Mouse (Mus musculus): ENCODE results near the gene Etv6. TPM values are rescaled to one million over a fixed set of nuclear protein-coding genes. Genes with fewer than 3 reads are reported as not detected.

The Etv6 gene
- total and polyA plus RNA-seq, 2 experiments = 4.1 to 8.6 TPM

- no peaks in the 10 kb centered on the region for H3K27me3 ChIP-seq (ENCODE audit: control insufficient read depth, insufficient read depth, low read length)
- no peaks in the 10 kb centered on the region; the same call in 1 of the 2 replicates for H3K4me1 ChIP-seq (ENCODE audit: control insufficient read depth, insufficient read depth, low read length)
- DNase-seq (ENCODE audit: extremely low read depth, low read depth, low spot score) = no peak
- TF ChIP-seq CTCF (IDR thresholded peaks at IDR 0.05; ENCODE audit: low read depth, low read length) (no peak), POLR2A (IDR thresholded peaks at IDR 0.05; ENCODE audit: extremely low read depth, insufficient read depth, low read length) (no peak)
- H3K36me3 ChIP-seq (ENCODE audit: control insufficient read depth, insufficient read depth, low read length) = no peaks in the 10 kb centered on the region
- no peak overlapping the region for H3K4me3 ChIP-seq (ENCODE audit: insufficient read depth, low read depth, low read length)
- H3K27ac ChIP-seq (replicated peaks; ENCODE audit: insufficient read depth, low read depth, low read length) = no peak overlapping the region
- H3K79me2 ChIP-seq (ENCODE audit: control insufficient read depth, insufficient read depth, low read length) = no peaks in the 10 kb centered on the region
- WGBS = 91% methylated on average over 2 of the region's 2 CpGs
- H3K9ac ChIP-seq (ENCODE audit: low read depth, low read length) = no peak overlapping the region
Observed at GRCm38 (mm10) chr6:134276954-134277353, 241.5 kb downstream of the Etv6 start.

- Histone ChIP-seq H3K4me1 (ENCODE audit: control insufficient read depth, insufficient read depth, low read length) (no peaks in the 10 kb centered on the region; the same call in 1 of the 2 replicates), H3K4me3 (ENCODE audit: insufficient read depth, low read depth, low read length) (no peak overlapping the region), H3K36me3 (ENCODE audit: control insufficient read depth, insufficient read depth, low read length) (no peaks in the 10 kb centered on the region), H3K79me2 (ENCODE audit: control insufficient read depth, insufficient read depth, low read length) (no peaks in the 10 kb centered on the region), H3K9ac (ENCODE audit: low read depth, low read length) (no peak overlapping the region), H3K27ac (replicated peaks; ENCODE audit: insufficient read depth, low read depth, low read length) (no peak overlapping the region), H3K27me3 (ENCODE audit: control insufficient read depth, insufficient read depth, low read length) (no peaks in the 10 kb centered on the region)
- 79% methylated on average over 3 of the region's 3 CpGs for WGBS
- TF ChIP-seq CTCF (IDR thresholded peaks at IDR 0.05; ENCODE audit: low read depth, low read length) (no peak), POLR2A (IDR thresholded peaks at IDR 0.05; ENCODE audit: extremely low read depth, insufficient read depth, low read length) (no peak)
- no peak for DNase-seq (ENCODE audit: extremely low read depth, low read depth, low spot score)
Observed at GRCm38 (mm10) chr6:134282095-134282494, 246.6 kb downstream of the Etv6 start.

- TF ChIP-seq CTCF (IDR thresholded peaks at IDR 0.05; ENCODE audit: low read depth, low read length) (no peak), POLR2A (IDR thresholded peaks at IDR 0.05; ENCODE audit: extremely low read depth, insufficient read depth, low read length) (no peak)
- Histone ChIP-seq H3K27me3 (ENCODE audit: control insufficient read depth, insufficient read depth, low read length) (no peaks in the 10 kb centered on the region), H3K36me3 (ENCODE audit: control insufficient read depth, insufficient read depth, low read length) (no peaks in the 10 kb centered on the region), H3K4me1 (ENCODE audit: control insufficient read depth, insufficient read depth, low read length) (no peaks in the 10 kb centered on the region), H3K79me2 (ENCODE audit: control insufficient read depth, insufficient read depth, low read length) (no peaks in the 10 kb centered on the region), H3K9ac (ENCODE audit: low read depth, low read length) (no peak overlapping the region), H3K4me3 (ENCODE audit: insufficient read depth, low read depth, low read length) (no peak overlapping the region), H3K27ac (replicated peaks; ENCODE audit: insufficient read depth, low read depth, low read length) (no peak overlapping the region)
- 87% methylated on average over 3 of the region's 3 CpGs for WGBS
- no peak for DNase-seq (ENCODE audit: extremely low read depth, low read depth, low spot score)
Observed at GRCm38 (mm10) chr6:134291823-134292222, 256.3 kb downstream of the Etv6 start.

- TF ChIP-seq POLR2A (IDR thresholded peaks at IDR 0.05; ENCODE audit: extremely low read depth, insufficient read depth, low read length) (no peak), CTCF (IDR thresholded peaks at IDR 0.05; ENCODE audit: low read depth, low read length) (no peak)
- no peak overlapping the region for H3K9ac ChIP-seq (ENCODE audit: low read depth, low read length)
- DNase-seq (ENCODE audit: extremely low read depth, low read depth, low spot score) = no peak
- WGBS = 64% methylated on average over 5 of the region's 5 CpGs
- no peaks in the 10 kb centered on the region for H3K27me3 ChIP-seq (ENCODE audit: control insufficient read depth, insufficient read depth, low read length)
- H3K79me2 ChIP-seq (ENCODE audit: control insufficient read depth, insufficient read depth, low read length) = no peaks in the 10 kb centered on the region
- no peaks in the 10 kb centered on the region for H3K36me3 ChIP-seq (ENCODE audit: control insufficient read depth, insufficient read depth, low read length)
- H3K4me1 ChIP-seq (ENCODE audit: control insufficient read depth, insufficient read depth, low read length) = no peaks in the 10 kb centered on the region
- no peak overlapping the region for H3K4me3 ChIP-seq (ENCODE audit: insufficient read depth, low read depth, low read length)
- no peak overlapping the region for H3K27ac ChIP-seq (replicated peaks; ENCODE audit: insufficient read depth, low read depth, low read length)
Observed at GRCm38 (mm10) chr6:134292404-134292803, 256.9 kb downstream of the Etv6 start.

- Histone ChIP-seq H3K4me3 (ENCODE audit: insufficient read depth, low read depth, low read length) (no peak overlapping the region), H3K9ac (ENCODE audit: low read depth, low read length) (no peak overlapping the region), H3K27me3 (ENCODE audit: control insufficient read depth, insufficient read depth, low read length) (no peaks in the 10 kb centered on the region), H3K4me1 (ENCODE audit: control insufficient read depth, insufficient read depth, low read length) (no peaks in the 10 kb centered on the region), H3K36me3 (ENCODE audit: control insufficient read depth, insufficient read depth, low read length) (no peaks in the 10 kb centered on the region), H3K27ac (replicated peaks; ENCODE audit: insufficient read depth, low read depth, low read length) (no peak overlapping the region), H3K79me2 (ENCODE audit: control insufficient read depth, insufficient read depth, low read length) (no peaks in the 10 kb centered on the region)
- TF ChIP-seq POLR2A (IDR thresholded peaks at IDR 0.05; ENCODE audit: extremely low read depth, insufficient read depth, low read length) (no peak), CTCF (IDR thresholded peaks at IDR 0.05; ENCODE audit: low read depth, low read length) (no peak)
- 64% methylated on average over 9 of the region's 9 CpGs for WGBS
- DNase-seq (ENCODE audit: extremely low read depth, low read depth, low spot score) = no peak
Observed at GRCm38 (mm10) chr6:134293615-134294508, 258.4 kb downstream of the Etv6 start.
